Mouse (Mus musculus) hematopoietic stem cell, adult 5-6 weeks (primary cell): ENCODE measurements at regions not wholly inside any gene's neighbourhood (a gene's known extent, or its start where the extent isn't known, plus 50 kb on each side); places are given as distances from the start of the nearest gene placed in this dataset.

Experiments
- ATAC-seq, 2 experiments: fragments of 125-278 bp in 1 of 2; replicated peaks in 1 of 2; 2 replicates each; pipeline ENCODE4 v1.8.0; 2016 to 2017; ENCODE audit warnings: inconsistent platforms in 2 of 2, mild to moderate bottlenecking in 2 of 2, moderate number of reproducible peaks in 2 of 2, low read depth in 1 of 2, moderate TSS enrichment in 1 of 2; ENCODE audit not compliant: low FRiP score in 2 of 2, poor library complexity in 2 of 2, severe bottlenecking in 2 of 2, insufficient read depth in 1 of 2, low TSS enrichment in 1 of 2

GRCm38 (mm10) chr1:77832174-77832573, 317.3 kb upstream of the Epha4 start:
- ATAC-seq: no peak

GRCm38 (mm10) chr1:77824716-77825387, 310.0 kb upstream of the Epha4 start:
- no peak for ATAC-seq

- ATAC-seq: no peak
Measured at GRCm38 (mm10) chr1:77823801-77824687, 309.2 kb upstream of the Epha4 start.

GRCm38 (mm10) chr1:77820101-77820500, 305.2 kb upstream of the Epha4 start:
- no peak for ATAC-seq

GRCm38 (mm10) chr1:77815451-77815850, 300.6 kb upstream of the Epha4 start:
- no peak for ATAC-seq

- ATAC-seq: no peak
Measured at GRCm38 (mm10) chr1:77811573-77811972, 296.7 kb upstream of the Epha4 start.

GRCm38 (mm10) chr1:77790974-77791373, 276.1 kb upstream of the Epha4 start:
- ATAC-seq: no peak

GRCm38 (mm10) chr1:77754326-77754725, 239.4 kb upstream of the Epha4 start:
- ATAC-seq: no peak

- no peak for ATAC-seq
Measured at GRCm38 (mm10) chr1:77748483-77749465, 233.9 kb upstream of the Epha4 start.

- ATAC-seq: no peak
Measured at GRCm38 (mm10) chr1:77732099-77732498, 217.2 kb upstream of the Epha4 start.

GRCm38 (mm10) chr1:77727561-77727960, 212.7 kb upstream of the Epha4 start:
- ATAC-seq: no peak

- no peak for ATAC-seq
Measured at GRCm38 (mm10) chr1:77723246-77723645, 208.4 kb upstream of the Epha4 start.

- no peak for ATAC-seq
Measured at GRCm38 (mm10) chr1:77720859-77721258, 206.0 kb upstream of the Epha4 start.

GRCm38 (mm10) chr1:77713001-77713400, 198.1 kb upstream of the Epha4 start:
- ATAC-seq: no peak

DNA sequence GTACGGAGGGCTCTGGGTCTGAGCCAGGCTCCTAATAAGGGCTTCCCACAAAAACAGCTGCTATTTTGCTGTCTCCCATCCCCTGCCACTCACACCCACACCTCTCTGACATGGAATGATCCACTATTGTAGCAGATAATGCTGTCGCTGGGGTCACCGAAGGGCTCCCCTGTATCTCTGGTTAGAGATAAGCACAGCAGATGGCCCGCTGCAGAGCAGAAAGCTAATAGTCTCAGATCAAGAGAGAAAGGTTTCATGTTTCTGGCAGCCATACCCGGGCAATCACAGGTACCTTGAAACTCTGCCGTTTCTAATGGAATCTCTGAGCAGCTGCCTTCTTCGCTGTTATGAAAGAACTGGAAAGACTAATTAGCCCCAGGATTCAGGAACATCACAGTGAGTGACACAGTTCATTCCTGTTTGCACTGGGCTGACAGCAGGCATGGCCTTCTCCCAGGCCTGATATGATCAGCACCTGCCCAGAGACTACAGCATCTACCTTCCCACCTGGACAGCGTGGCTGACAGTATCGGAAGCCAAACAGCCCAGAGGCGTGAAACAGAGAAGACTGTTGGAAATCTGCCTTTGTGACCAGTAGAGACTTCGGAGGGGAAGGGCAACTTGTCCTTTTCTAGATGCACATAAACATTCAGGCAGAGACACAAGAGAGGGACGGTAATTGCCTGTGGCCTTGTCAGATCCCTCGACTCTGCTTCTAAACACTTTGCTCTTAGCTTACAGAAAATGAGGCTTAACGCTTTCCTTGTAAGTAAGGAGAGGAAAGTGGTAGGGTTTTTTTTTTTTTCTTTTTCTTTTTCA, 193.5 kb upstream of the Epha4 start:
- no peak for ATAC-seq

DNA sequence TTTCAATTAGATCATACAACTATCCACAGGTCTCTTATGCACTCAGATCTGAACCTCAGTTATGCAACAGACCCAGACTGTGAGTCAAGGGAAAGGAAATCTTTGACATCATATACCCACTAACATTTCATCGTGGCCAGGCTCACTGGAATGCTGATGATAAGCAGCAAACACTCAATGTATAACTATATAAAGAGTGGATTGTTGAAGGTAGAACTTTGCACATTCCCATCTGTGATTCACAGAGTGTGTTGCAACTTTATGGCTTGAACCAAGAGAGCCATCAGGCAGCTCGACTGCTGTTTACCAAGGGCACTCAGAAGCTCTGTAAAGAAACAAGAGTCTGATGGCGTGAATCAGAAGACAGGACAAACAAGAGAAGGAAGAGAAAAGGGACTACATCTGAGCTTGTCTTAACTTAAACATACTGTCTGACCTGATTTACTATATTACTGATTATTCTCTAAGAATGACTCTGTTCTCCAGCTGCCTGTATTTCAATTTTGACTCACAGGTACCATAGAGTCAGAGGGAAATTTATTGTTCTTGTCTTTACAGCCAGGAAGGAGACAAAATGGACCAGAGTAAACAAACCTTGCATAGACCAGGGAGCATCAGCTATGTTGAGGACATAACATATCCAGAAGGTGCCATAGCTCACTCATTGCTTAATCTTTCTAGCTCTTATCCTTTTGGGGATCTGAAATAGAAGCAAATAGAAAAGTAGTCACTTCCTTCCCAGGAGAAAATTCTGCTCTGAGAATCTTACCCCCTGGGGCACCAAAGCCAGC, 180.5 kb upstream of the Epha4 start:
- no peak for ATAC-seq
